Mouse (Mus musculus): ENCODE results near the gene Hmcn1. TPM values are rescaled to one million over a fixed set of nuclear protein-coding genes. Genes with fewer than 3 reads are reported as not detected.

Hmcn1 gene
- polyA plus RNA-seq, 1 experiment: 0.12 TPM

GRCm38 (mm10) chr1:150540267-150540666 lies 453.0 kb downstream of the Hmcn1 start:
- TF ChIP-seq REST (IDR thresholded peaks at IDR 0.05; ENCODE audit: insufficient read depth, insufficient read length) (no peak), SRF (IDR thresholded peaks at IDR 0.05; ENCODE audit: control insufficient read depth, insufficient read length, low read depth) (no peak), TCF3 (IDR thresholded peaks at IDR 0.05; ENCODE audit: insufficient read length, low read depth) (no peak), POLR2AphosphoS2 (IDR thresholded peaks at IDR 0.05; ENCODE audit: insufficient read length, low read depth) (no peak), CEBPB (IDR thresholded peaks at IDR 0.05; ENCODE audit: insufficient read depth, poor library complexity, severe bottlenecking) (no peak), TCF12 (IDR thresholded peaks at IDR 0.05; ENCODE audit: insufficient read depth, poor library complexity, severe bottlenecking) (no peak), MYOG (IDR thresholded peaks at IDR 0.05; ENCODE audit: control insufficient read depth in 1 of 3, insufficient read depth in 1 of 3, insufficient read length in 2 of 3, low read depth in 2 of 3) (no peak), POLR2A (IDR thresholded peaks at IDR 0.05; ENCODE audit: insufficient read length, low read depth) (no peak), MAX (IDR thresholded peaks at IDR 0.05; ENCODE audit: low read depth) (no peak), USF1 (IDR thresholded peaks at IDR 0.05; ENCODE audit: low read depth) (no peak), E2F4 (IDR thresholded peaks at IDR 0.05; ENCODE audit: insufficient read depth) (no peak), MYOD1 (IDR thresholded peaks at IDR 0.05; ENCODE audit: control insufficient read depth in 1 of 3, insufficient read length in 2 of 3, low read depth in 2 of 3) (no peak)
- Histone ChIP-seq H3ac (ENCODE audit: control insufficient read depth, insufficient read length) (no peak overlapping the region), H3K4me2 (ENCODE audit: low read depth) (no peak overlapping the region), H3K79me2 (ENCODE audit: control insufficient read depth, insufficient read depth) (no peaks in the 10 kb centered on the region), H3K27me3 (ENCODE audit: control insufficient read depth, insufficient read depth, insufficient read length) (no peaks in the 10 kb centered on the region), H3K4me3 (no peak overlapping the region), H3K36me3 (ENCODE audit: control insufficient read depth, insufficient read depth) (no peaks in the 10 kb centered on the region)

- H3ac ChIP-seq (ENCODE audit: control insufficient read depth, insufficient read length): no peak overlapping the region
- no peaks in the 10 kb centered on the region for H3K79me2 ChIP-seq (ENCODE audit: control insufficient read depth, insufficient read depth)
- H3K36me3 ChIP-seq (ENCODE audit: control insufficient read depth, insufficient read depth): no peaks in the 10 kb centered on the region
- H3K4me2 ChIP-seq (ENCODE audit: low read depth): no peak overlapping the region
- H3K4me3 ChIP-seq: no peak overlapping the region
- H3K27me3 ChIP-seq (ENCODE audit: control insufficient read depth, insufficient read depth, insufficient read length): no peaks in the 10 kb centered on the region
- TF ChIP-seq E2F4 (IDR thresholded peaks at IDR 0.05; ENCODE audit: insufficient read depth): no peak
- no peak for TF ChIP-seq POLR2A (IDR thresholded peaks at IDR 0.05; ENCODE audit: insufficient read length, low read depth)
- no peak for TF ChIP-seq TCF12 (IDR thresholded peaks at IDR 0.05; ENCODE audit: insufficient read depth, poor library complexity, severe bottlenecking)
- TF ChIP-seq USF1 (IDR thresholded peaks at IDR 0.05; ENCODE audit: low read depth): no peak
- TF ChIP-seq SRF (IDR thresholded peaks at IDR 0.05; ENCODE audit: control insufficient read depth, insufficient read length, low read depth): no peak
- TF ChIP-seq TCF3 (IDR thresholded peaks at IDR 0.05; ENCODE audit: insufficient read length, low read depth): no peak
- no peak for TF ChIP-seq POLR2AphosphoS2 (IDR thresholded peaks at IDR 0.05; ENCODE audit: insufficient read length, low read depth)
- no peak for TF ChIP-seq MYOG (IDR thresholded peaks at IDR 0.05; ENCODE audit: control insufficient read depth in 1 of 3, insufficient read depth in 1 of 3, insufficient read length in 2 of 3, low read depth in 2 of 3)
- no peak for TF ChIP-seq MAX (IDR thresholded peaks at IDR 0.05; ENCODE audit: low read depth)
- no peak for TF ChIP-seq CEBPB (IDR thresholded peaks at IDR 0.05; ENCODE audit: insufficient read depth, poor library complexity, severe bottlenecking)
- TF ChIP-seq REST (IDR thresholded peaks at IDR 0.05; ENCODE audit: insufficient read depth, insufficient read length): no peak
- TF ChIP-seq MYOD1 (IDR thresholded peaks at IDR 0.05; ENCODE audit: control insufficient read depth in 1 of 3, insufficient read length in 2 of 3, low read depth in 2 of 3): no peak
These were observed 455.7 kb downstream of the Hmcn1 start for GRCm38 (mm10) chr1:150537410-150538128.

- H3K4me3 ChIP-seq: no peak overlapping the region
- H3K27me3 ChIP-seq (ENCODE audit: control insufficient read depth, insufficient read depth, insufficient read length): no peaks in the 10 kb centered on the region
- no peak overlapping the region for H3K4me2 ChIP-seq (ENCODE audit: low read depth)
- H3ac ChIP-seq (ENCODE audit: control insufficient read depth, insufficient read length): no peak overlapping the region
- no peaks in the 10 kb centered on the region for H3K36me3 ChIP-seq (ENCODE audit: control insufficient read depth, insufficient read depth)
- TF ChIP-seq REST (IDR thresholded peaks at IDR 0.05; ENCODE audit: insufficient read depth, insufficient read length) (no peak), SRF (IDR thresholded peaks at IDR 0.05; ENCODE audit: control insufficient read depth, insufficient read length, low read depth) (no peak), TCF12 (IDR thresholded peaks at IDR 0.05; ENCODE audit: insufficient read depth, poor library complexity, severe bottlenecking) (no peak), CEBPB (IDR thresholded peaks at IDR 0.05; ENCODE audit: insufficient read depth, poor library complexity, severe bottlenecking) (no peak), E2F4 (IDR thresholded peaks at IDR 0.05; ENCODE audit: insufficient read depth) (no peak), TCF3 (IDR thresholded peaks at IDR 0.05; ENCODE audit: insufficient read length, low read depth) (no peak), POLR2A (IDR thresholded peaks at IDR 0.05; ENCODE audit: insufficient read length, low read depth) (no peak), USF1 (IDR thresholded peaks at IDR 0.05; ENCODE audit: low read depth) (no peak), POLR2AphosphoS2 (IDR thresholded peaks at IDR 0.05; ENCODE audit: insufficient read length, low read depth) (no peak), MYOD1 (IDR thresholded peaks at IDR 0.05; ENCODE audit: control insufficient read depth in 1 of 3, insufficient read length in 2 of 3, low read depth in 2 of 3) (no peak), MYOG (IDR thresholded peaks at IDR 0.05; ENCODE audit: control insufficient read depth in 1 of 3, insufficient read depth in 1 of 3, insufficient read length in 2 of 3, low read depth in 2 of 3) (no peak), MAX (IDR thresholded peaks at IDR 0.05; ENCODE audit: low read depth) (no peak)
- H3K79me2 ChIP-seq (ENCODE audit: control insufficient read depth, insufficient read depth): no peaks in the 10 kb centered on the region
These were observed 457.3 kb downstream of the Hmcn1 start for GRCm38 (mm10) chr1:150535770-150536534.

GRCm38 (mm10) chr1:150534587-150534986 lies 458.6 kb downstream of the Hmcn1 start:
- H3K36me3 ChIP-seq (ENCODE audit: control insufficient read depth, insufficient read depth): no peaks in the 10 kb centered on the region
- no peak overlapping the region for H3K4me3 ChIP-seq
- H3ac ChIP-seq (ENCODE audit: control insufficient read depth, insufficient read length): no peak overlapping the region
- no peak overlapping the region for H3K4me2 ChIP-seq (ENCODE audit: low read depth)
- no peak for TF ChIP-seq TCF12 (IDR thresholded peaks at IDR 0.05; ENCODE audit: insufficient read depth, poor library complexity, severe bottlenecking)
- TF ChIP-seq POLR2A (IDR thresholded peaks at IDR 0.05; ENCODE audit: insufficient read length, low read depth): no peak
- TF ChIP-seq TCF3 (IDR thresholded peaks at IDR 0.05; ENCODE audit: insufficient read length, low read depth): no peak
- no peak for TF ChIP-seq SRF (IDR thresholded peaks at IDR 0.05; ENCODE audit: control insufficient read depth, insufficient read length, low read depth)
- TF ChIP-seq MYOG (IDR thresholded peaks at IDR 0.05; ENCODE audit: control insufficient read depth in 1 of 3, insufficient read depth in 1 of 3, insufficient read length in 2 of 3, low read depth in 2 of 3): no peak
- no peak for TF ChIP-seq E2F4 (IDR thresholded peaks at IDR 0.05; ENCODE audit: insufficient read depth)
- no peak for TF ChIP-seq MAX (IDR thresholded peaks at IDR 0.05; ENCODE audit: low read depth)
- TF ChIP-seq USF1 (IDR thresholded peaks at IDR 0.05; ENCODE audit: low read depth): no peak
- no peak for TF ChIP-seq CEBPB (IDR thresholded peaks at IDR 0.05; ENCODE audit: insufficient read depth, poor library complexity, severe bottlenecking)
- no peak for TF ChIP-seq MYOD1 (IDR thresholded peaks at IDR 0.05; ENCODE audit: control insufficient read depth in 1 of 3, insufficient read length in 2 of 3, low read depth in 2 of 3)
- H3K79me2 ChIP-seq (ENCODE audit: control insufficient read depth, insufficient read depth): no peaks in the 10 kb centered on the region
- H3K27me3 ChIP-seq (ENCODE audit: control insufficient read depth, insufficient read depth, insufficient read length): no peaks in the 10 kb centered on the region

All from myocyte (in vitro differentiated cells).